Mouse (Mus musculus) hindlimb bud, embryonic 11.5 days (tissue): ENCODE data around the gene Gabra1.

Experiments used
- DNase-seq: peaks from one replicate; pipeline ENCODE4 v3.0.0-alpha.2; 2012; ENCODE audit warnings: low read depth, low spot score; ENCODE audit errors: extremely low spot score

Gene Gabra1

GRCm38 (mm10) chr11:42182825-42183152, at the start of gene Gabra1:
Gene Gabra1, minus strand, starts transcription at chr11:42182930.
- DNase-seq: no peak

GRCm38 (mm10) chr11:42181973-42182824, 531 bp downstream of the Gabra1 start:
- no peak for DNase-seq

- no peak for DNase-seq
These were observed 1.3 kb downstream of the Gabra1 start for GRCm38 (mm10) chr11:42181426-42181825.

GRCm38 (mm10) chr11:42179535-42179934, 3.2 kb downstream of the Gabra1 start:
- no peak for DNase-seq

- DNase-seq: no peak
These were observed 4.4 kb downstream of the Gabra1 start for GRCm38 (mm10) chr11:42178296-42178695.

GRCm38 (mm10) chr11:42151396-42151795, 31.3 kb downstream of the Gabra1 start:
- no peak for DNase-seq

- no peak for DNase-seq
These were observed 65.8 kb downstream of the Gabra1 start for GRCm38 (mm10) chr11:42116931-42117330.

- no peak for DNase-seq
These were observed 72.7 kb downstream of the Gabra1 start for GRCm38 (mm10) chr11:42110051-42110450.

GRCm38 (mm10) chr11:42109627-42110026, 73.1 kb downstream of the Gabra1 start:
- no peak for DNase-seq

GRCm38 (mm10) chr11:42095556-42095955, 87.2 kb downstream of the Gabra1 start:
- DNase-seq: no peak
